15 mouse cellular contexts compared by ENCODE assay signal in the genomic region with DNA sequence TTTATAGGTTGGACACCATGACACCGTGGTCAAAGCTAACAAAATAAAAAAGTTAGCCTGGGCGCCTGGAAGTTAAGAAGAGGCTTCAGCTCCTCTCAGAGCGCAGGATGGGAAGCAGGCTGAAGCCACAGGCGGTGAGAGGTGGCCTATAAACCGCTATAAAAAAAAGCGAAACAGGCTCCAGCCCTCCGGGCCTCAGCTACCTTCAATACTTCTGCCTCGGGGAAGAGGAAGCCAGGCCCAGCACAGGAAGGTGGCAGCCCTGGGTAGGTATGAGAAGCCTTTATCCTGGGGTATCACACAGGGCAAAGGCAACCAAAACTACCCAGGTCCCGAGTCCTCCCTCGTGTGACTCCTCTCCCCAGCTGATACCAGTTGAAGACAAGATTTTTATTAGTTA. TPM values are rescaled to one million over a fixed set of nuclear protein-coding genes. Genes with fewer than 3 reads are reported as not detected.
A peak's percentile ranks its signal among the peaks of the same experiment; 100 is the strongest.
DNase-seq lines count a peak whose midpoint lies in the region; ATAC-seq and TF ChIP-seq lines count a peak whose summit lies in the region.
"Had no signal": no experiment of that assay in that cellular context is flagged by ENCODE, and none has a peak within 500 bp of the region (broad histone marks: within the 10 kb centered on the region; RNA-seq: fewer than 3 reads in every experiment).

No protein-coding gene starts in this region.

- no peaks in the 10 kb centered on the region for H3K9me3 ChIP-seq in heart, embryonic 15.5 days (replicated peaks)
- no peaks in the 10 kb centered on the region for H3K9me3 ChIP-seq in kidney, embryonic 16.5 days (ENCODE audit: low read length)
- no peaks in the 10 kb centered on the region for H3K9me3 ChIP-seq in intestine, postnatal 0 days (ENCODE audit: control insufficient read depth)
- H3K9me3 ChIP-seq in forebrain, embryonic 14.5 days (replicated peaks; ENCODE audit: control insufficient read depth, low read length), result no peaks in the 10 kb centered on the region
- H3K9me3 ChIP-seq: midbrain, embryonic 13.5 days had no signal

- no peak overlapping the region for H3K9ac ChIP-seq in heart, embryonic 15.5 days
- H3K9ac ChIP-seq in kidney, embryonic 16.5 days (replicated peaks; ENCODE audit: low read length), result no peak overlapping the region; the same call in 1 of the 2 replicates
- H3K9ac ChIP-seq in intestine, postnatal 0 days (ENCODE audit: low read depth, low read length), result no peak overlapping the region
- H3K9ac ChIP-seq in forebrain, embryonic 14.5 days (ENCODE audit: low read length), result no peak overlapping the region
- H3K9ac ChIP-seq: forebrain, postnatal 0 days; hindbrain, embryonic 14.5 days; midbrain, embryonic 13.5 days had no signal

- H3K36me3 ChIP-seq in heart, embryonic 15.5 days, result no peaks in the 10 kb centered on the region
- H3K36me3 ChIP-seq in kidney, embryonic 16.5 days (ENCODE audit: insufficient read depth, low read length), result no peaks in the 10 kb centered on the region
- H3K36me3 ChIP-seq in intestine, postnatal 0 days (ENCODE audit: control insufficient read depth, insufficient read depth), result no peaks in the 10 kb centered on the region
- no peaks in the 10 kb centered on the region for H3K36me3 ChIP-seq in forebrain, embryonic 14.5 days (ENCODE audit: control insufficient read depth, insufficient read depth, low read length)
- H3K36me3 ChIP-seq: midbrain, embryonic 13.5 days had no signal

- peaks cover 18% of the 10 kb centered on the region for H3K4me1 ChIP-seq in heart, embryonic 15.5 days (replicated peaks)
- peaks cover 39% of the 10 kb centered on the region for H3K4me1 ChIP-seq in kidney, embryonic 16.5 days (ENCODE audit: insufficient read depth, low read length)
- H3K4me1 ChIP-seq in intestine, postnatal 0 days (replicated peaks; ENCODE audit: control insufficient read depth, insufficient read depth, low read length), result peaks cover 5% of the 10 kb centered on the region
- H3K4me1 ChIP-seq in forebrain, embryonic 14.5 days (ENCODE audit: control insufficient read depth, insufficient read depth, low read length), result peaks cover 2% of the 10 kb centered on the region; the same call in 1 of the 2 replicates

- H3K4me3 ChIP-seq in heart, embryonic 15.5 days, result no peak overlapping the region
- no peak overlapping the region for H3K4me3 ChIP-seq in kidney, embryonic 16.5 days (ENCODE audit: low read length)
- H3K4me3 ChIP-seq in intestine, postnatal 0 days (ENCODE audit: low read depth, low read length), result no peak overlapping the region
- no peak overlapping the region for H3K4me3 ChIP-seq in forebrain, embryonic 14.5 days (ENCODE audit: low read depth, low read length)
- H3K4me3 ChIP-seq: erythroblast, embryonic 14.5 days; layer of hippocampus, adult 2 months; midbrain, embryonic 13.5 days had no signal

- no peaks in the 10 kb centered on the region for H3K27me3 ChIP-seq in heart, embryonic 15.5 days
- no peaks in the 10 kb centered on the region for H3K27me3 ChIP-seq in kidney, embryonic 16.5 days (ENCODE audit: insufficient read depth, low read length)
- no peaks in the 10 kb centered on the region for H3K27me3 ChIP-seq in intestine, postnatal 0 days (replicated peaks; ENCODE audit: control insufficient read depth, insufficient read depth, low read length)
- H3K27me3 ChIP-seq in forebrain, embryonic 14.5 days (replicated peaks; ENCODE audit: control insufficient read depth, insufficient read depth, low read length), result no peaks in the 10 kb centered on the region
- H3K27me3 ChIP-seq: midbrain, embryonic 13.5 days had no signal

- no peak for ATAC-seq in heart, embryonic 15.5 days (replicated peaks; ENCODE audit: insufficient number of reproducible peaks, insufficient read depth, low FRiP score, low read depth)
- ATAC-seq in kidney, embryonic 16.5 days (ENCODE audit: low FRiP score, low TSS enrichment), result 0 out of 2 replicates have a peak, but pooled peaks have one; percentile 14
- ATAC-seq in intestine, postnatal 0 days, result no peak
- no peak for ATAC-seq in forebrain, embryonic 14.5 days
- ATAC-seq: forebrain, postnatal 0 days; midbrain, embryonic 13.5 days had no signal

- H3K27ac ChIP-seq in heart, embryonic 15.5 days, result no peak overlapping the region
- H3K27ac ChIP-seq in kidney, embryonic 16.5 days (ENCODE audit: low read length), result peak overlapping the region; percentile 65
- H3K27ac ChIP-seq in intestine, postnatal 0 days (ENCODE audit: low read depth, low read length), result 0 out of 2 replicates have a peak overlapping the region, but pooled peaks have one; percentile 30
- no peak overlapping the region for H3K27ac ChIP-seq in forebrain, embryonic 14.5 days (ENCODE audit: low read depth, low read length)
- H3K27ac ChIP-seq: hindbrain, embryonic 14.5 days; layer of hippocampus, adult 2 months; midbrain, embryonic 13.5 days had no signal

- no peak for DNase-seq in heart, adult 8-10 months (ENCODE audit: low spot score)
- DNase-seq in kidney, adult 18-20 months, result no peak
- peak; percentile 30 for DNase-seq in ES-CJ7 (ENCODE audit: low read depth, low spot score)
- DNase-seq in forebrain, embryonic 14.5 days (ENCODE audit: low spot score), result no peak
- no peak for DNase-seq in frontal cortex, postnatal 25 days (ENCODE audit: low spot score in 2 of 2)
- DNase-seq: cerebellum, adult 2 months; forebrain, postnatal 0 days; left cerebral cortex, postnatal 4 days had no signal

- WGBS in heart, embryonic 15.5 days, result 45% methylated on average over 10 of the region's 10 CpGs
- 27% methylated on average over 10 of the region's 10 CpGs for WGBS in kidney, embryonic 16.5 days
- WGBS in intestine, postnatal 0 days, result 51% methylated on average over 10 of the region's 10 CpGs
- 56% methylated on average over 10 of the region's 10 CpGs for WGBS in forebrain, embryonic 14.5 days

- H3K4me2 ChIP-seq in heart, embryonic 15.5 days, result 0 out of 2 replicates have a peak overlapping the region, but pooled peaks have one; percentile 11
- H3K4me2 ChIP-seq in kidney, embryonic 16.5 days (replicated peaks; ENCODE audit: low read depth, low read length), result peak overlapping the region; percentile 13; the same call in 1 of the 2 replicates
- H3K4me2 ChIP-seq in intestine, postnatal 0 days (replicated peaks; ENCODE audit: low read depth), result peak overlapping the region; percentile 25
- H3K4me2 ChIP-seq in forebrain, embryonic 14.5 days (ENCODE audit: low read length), result no peak overlapping the region
- H3K4me2 ChIP-seq: hindbrain, embryonic 14.5 days; midbrain, embryonic 13.5 days had no signal

- no peak for TF ChIP-seq CTCF in intestine, postnatal 0 days (IDR thresholded peaks at IDR 0.05; ENCODE audit: low read depth)

RNA-seq across cellular contexts. Expression of a gene that starts 22.8 kb away (rescaled TPM):
- 1.5 and 3.7 TPM in 2 replicates for polyA plus RNA-seq in heart, embryonic 15.5 days (2015; fragmentation: Nextera tagmentation; extraction: Ambion mirVana)
- total RNA-seq in heart, adult 8-10 months (2022), result 10 to 100 TPM; 37.5 to 55.7 (median 44.6) TPM
- 9.0 and 9.3 TPM in 2 replicates for polyA plus RNA-seq in kidney, embryonic 16.5 days (2015; fragmentation: Nextera tagmentation; extraction: Ambion mirVana)
- 8.6 and 10.7 TPM in 2 replicates for polyA plus RNA-seq in intestine, postnatal 0 days (2015; fragmentation: Nextera tagmentation; extraction: Ambion mirVana)
- 0.58 and 0.66 TPM in 2 replicates for polyA plus RNA-seq in forebrain, embryonic 14.5 days (2014; fragmentation: Nextera tagmentation; extraction: Ambion mirVana)
- polyA plus RNA-seq: erythroblast, embryonic 14.5 days had no signal

Comparison
In these comparisons a context has a peak if more than half of its experiments do, and no peak if none do; other contexts are left out.
1. H3K27ac ChIP-seq: peak in kidney, embryonic 16.5 days (single experiment) and intestine, postnatal 0 days (single experiment); none in heart, embryonic 15.5 days (single experiment) and forebrain, embryonic 14.5 days (single experiment).